Mouse (Mus musculus) neural tube, embryonic 14.5 days (tissue): Measurements from ENCODE around the gene Hmx1. TPM values are rescaled to one million over a fixed set of nuclear protein-coding genes. Genes with fewer than 3 reads are reported as not detected.
A peak's percentile ranks its signal among the peaks of the same experiment; 100 is the strongest.

Source experiments
- ATAC-seq: fragments of 200-750 bp; cut with Nextera tagmentation; 2 replicates; pipeline ENCODE4 v1.8.0; 2017; ENCODE audit warnings: low read depth, mild to moderate bottlenecking, moderate TSS enrichment, moderate library complexity
- H3K27ac ChIP-seq: fragments of 300-500 bp; sonication (generic); 2 replicates; pipeline ENCODE4 v1.5.1; 2014; ENCODE audit warnings: low read depth, mild to moderate bottlenecking, control low read depth, low read length, moderate library complexity, mixed read lengths
- H3K27me3 ChIP-seq: fragments of 300-500 bp; sonication (generic); 2 replicates; pipeline ENCODE4 v1.6.1; 2014; ENCODE audit warnings: low read length; ENCODE audit not compliant: control insufficient read depth, insufficient read depth
- H3K36me3 ChIP-seq: fragments of 300-500 bp; sonication (generic); 2 replicates; pipeline ENCODE4 v1.6.1; 2014; ENCODE audit warnings: low read length, mixed read lengths; ENCODE audit not compliant: control insufficient read depth, insufficient read depth
- H3K4me1 ChIP-seq: fragments of 300-500 bp; sonication (generic); 2 replicates; pipeline ENCODE4 v1.6.1; 2014; ENCODE audit warnings: low read length; ENCODE audit not compliant: control insufficient read depth, insufficient read depth
- H3K4me2 ChIP-seq: fragments of 300-500 bp; sonication (generic); 2 replicates; pipeline ENCODE4 v1.6.1; 2014; ENCODE audit warnings: mild to moderate bottlenecking, low read depth, low read length, control low read depth
- H3K4me3 ChIP-seq: fragments of 300-500 bp; sonication (generic); 2 replicates; pipeline ENCODE4 v1.5.1; 2014; ENCODE audit warnings: low read depth, low read length, control low read depth, mixed read lengths
- H3K9ac ChIP-seq: fragments of 300-500 bp; sonication (generic); replicated peaks from 2 replicates; pipeline ENCODE4 v1.6.1; 2014; ENCODE audit warnings: low read depth, mild to moderate bottlenecking, control low read depth, low read length, mixed read lengths
- H3K9me3 ChIP-seq: fragments of 300-500 bp; sonication (generic); 2 replicates; pipeline ENCODE4 v1.6.1; 2016; ENCODE audit warnings: low read length; ENCODE audit not compliant: control insufficient read depth
- WGBS: fragments of 180-500 bp; shearing (Covaris S2); extraction: QIAGEN DNeasy Blood & Tissue Kit; methylation state at CpG from one replicate; pipeline ENCODE4 v1.1.7; 2014; 5-methylcytosine and 5-hydroxymethylcytosine counted together
- polyA plus RNA-seq: library from polyadenylated mRNA; unstranded; fragments of >200 nt; fragmentation: Nextera tagmentation; extraction: Ambion mirVana; gene quantifications from 2 replicates; pipeline ENCODE4 v1.2.1, GENCODE M21; 2014

Hmx1 gene
- polyA plus RNA-seq, 1 experiment from 2014 or later, result 0.17 TPM

GRCm38 (mm10) chr5:35396976-35397641 is 8.2 kb downstream of the Hmx1 start:
- Histone ChIP-seq H3K27ac (no peak overlapping the region), H3K9me3 (no peaks in the 10 kb centered on the region), H3K36me3 (no peaks in the 10 kb centered on the region), H3K4me1 (0 out of 2 replicates have a peak, but pooled peaks cover 2% of the 10 kb centered on the region), H3K9ac (no peak overlapping the region), H3K4me3 (no peak overlapping the region), H3K4me2 (no peak overlapping the region), H3K27me3 (peaks cover 74% of the 10 kb centered on the region)
- under 1% methylated on average over 57 of the region's 57 CpGs for WGBS
- 0 out of 2 replicates have a peak, but pooled peaks have one; percentile 5 for ATAC-seq

- Histone ChIP-seq H3K4me3 (no peak overlapping the region), H3K27ac (no peak overlapping the region), H3K9me3 (no peaks in the 10 kb centered on the region), H3K4me1 (0 out of 2 replicates have a peak, but pooled peaks cover 2% of the 10 kb centered on the region), H3K4me2 (no peak overlapping the region), H3K27me3 (peaks cover 75% of the 10 kb centered on the region), H3K36me3 (no peaks in the 10 kb centered on the region), H3K9ac (no peak overlapping the region)
- peak; percentile 44; the same call in 1 of the 2 replicates for ATAC-seq
- under 1% methylated on average over 28 of the region's 52 CpGs for WGBS
Measured at GRCm38 (mm10) chr5:35397642-35398309, 8.9 kb downstream of the Hmx1 start.

- 0% methylated on average over 14 of the region's 14 CpGs for WGBS
- Histone ChIP-seq H3K36me3 (no peaks in the 10 kb centered on the region), H3K4me3 (no peak overlapping the region), H3K9ac (no peak overlapping the region), H3K4me1 (0 out of 2 replicates have a peak, but pooled peaks cover 2% of the 10 kb centered on the region), H3K27ac (no peak overlapping the region), H3K4me2 (no peak overlapping the region), H3K27me3 (peaks cover 75% of the 10 kb centered on the region), H3K9me3 (no peaks in the 10 kb centered on the region)
- ATAC-seq, result no peak
Measured at GRCm38 (mm10) chr5:35398310-35398910, 9.5 kb downstream of the Hmx1 start.

- Histone ChIP-seq H3K9me3 (no peaks in the 10 kb centered on the region), H3K4me3 (no peak overlapping the region), H3K36me3 (no peaks in the 10 kb centered on the region), H3K27me3 (peaks cover 75% of the 10 kb centered on the region), H3K9ac (no peak overlapping the region), H3K4me1 (0 out of 2 replicates have a peak, but pooled peaks cover 2% of the 10 kb centered on the region), H3K27ac (no peak overlapping the region), H3K4me2 (no peak overlapping the region)
- 3% methylated on average over 7 of the region's 7 CpGs for WGBS
- ATAC-seq, result no peak
Measured at GRCm38 (mm10) chr5:35399061-35399460, 10.2 kb downstream of the Hmx1 start.

GRCm38 (mm10) chr5:35399704-35400320 is 10.9 kb downstream of the Hmx1 start:
- Histone ChIP-seq H3K4me2 (no peak overlapping the region), H3K9me3 (no peaks in the 10 kb centered on the region), H3K4me1 (0 out of 2 replicates have a peak, but pooled peaks cover 2% of the 10 kb centered on the region), H3K4me3 (no peak overlapping the region), H3K9ac (no peak overlapping the region), H3K27ac (no peak overlapping the region), H3K36me3 (no peaks in the 10 kb centered on the region), H3K27me3 (peaks cover 74% of the 10 kb centered on the region)
- under 1% methylated on average over 48 of the region's 48 CpGs for whole genome bisulfite sequencing
- no peak for ATAC-seq

GRCm38 (mm10) chr5:35401240-35401639 is 12.3 kb downstream of the Hmx1 start:
- WGBS, result 3% methylated on average over 8 of the region's 8 CpGs

GRCm38 (mm10) chr5:35407411-35407930 is 18.6 kb downstream of the Hmx1 start:
- WGBS, result 65% methylated on average over 9 of the region's 9 CpGs
- no peak for ATAC-seq
- H3K27ac ChIP-seq, result no peak overlapping the region
- no peak overlapping the region for H3K9ac ChIP-seq
- no peaks in the 10 kb centered on the region for H3K9me3 ChIP-seq
- no peak overlapping the region for H3K4me2 ChIP-seq
- no peaks in the 10 kb centered on the region for H3K4me1 ChIP-seq
- peaks cover 25% of the 10 kb centered on the region for H3K27me3 ChIP-seq
- no peaks in the 10 kb centered on the region for H3K36me3 ChIP-seq
- no peak overlapping the region for H3K4me3 ChIP-seq

More at GRCm38 (mm10) chr5:35401240-35401639, 12.3 kb downstream of the Hmx1 start:
- H3K4me1 ChIP-seq, result 0 out of 2 replicates have a peak, but pooled peaks cover 2% of the 10 kb centered on the region
- H3K9ac ChIP-seq, result no peak overlapping the region
- no peak for ATAC-seq
- H3K27me3 ChIP-seq, result peaks cover 63% of the 10 kb centered on the region
- H3K9me3 ChIP-seq, result no peaks in the 10 kb centered on the region
- no peak overlapping the region for H3K4me2 ChIP-seq
- no peak overlapping the region for H3K4me3 ChIP-seq
- no peaks in the 10 kb centered on the region for H3K36me3 ChIP-seq
- no peak overlapping the region for H3K27ac ChIP-seq

- no peaks in the 10 kb centered on the region for H3K27me3 ChIP-seq
- no peaks in the 10 kb centered on the region for H3K36me3 ChIP-seq
- H3K9ac ChIP-seq, result no peak overlapping the region
- WGBS, result 58% methylated on average over 10 of the region's 10 CpGs
- ATAC-seq, result no peak
- no peak overlapping the region for H3K27ac ChIP-seq
- H3K4me2 ChIP-seq, result no peak overlapping the region
- no peaks in the 10 kb centered on the region for H3K4me1 ChIP-seq
- no peak overlapping the region for H3K4me3 ChIP-seq
- H3K9me3 ChIP-seq, result no peaks in the 10 kb centered on the region
Measured at GRCm38 (mm10) chr5:35411028-35411427, 22.1 kb downstream of the Hmx1 start.
